Comparison of ENCODE assay signal across 11 mouse cellular contexts in the genomic region with DNA sequence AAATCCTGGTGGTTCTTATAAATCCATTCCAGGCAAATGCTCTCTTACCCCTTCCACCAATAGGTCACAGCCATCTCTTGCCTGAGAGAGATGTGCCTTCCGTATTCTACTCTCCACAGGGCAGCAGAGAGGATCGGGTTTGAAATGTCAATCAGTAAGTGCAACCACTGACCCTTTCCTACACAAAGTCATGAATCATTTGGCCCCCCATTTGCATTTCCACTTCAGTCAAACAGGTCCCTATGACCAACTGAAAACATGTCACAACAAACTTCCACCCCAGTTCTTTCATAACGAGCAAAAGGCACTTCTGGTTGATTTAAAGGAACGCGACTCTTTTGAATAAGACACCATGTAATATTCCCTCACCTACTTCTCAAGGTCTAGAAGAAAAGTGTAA. TPM values are rescaled to one million over a fixed set of nuclear protein-coding genes. Genes with fewer than 3 reads are reported as not detected.
A peak's percentile ranks its signal among the peaks of the same experiment; 100 is the strongest.
DNase-seq lines count a peak whose midpoint lies in the region; ATAC-seq and TF ChIP-seq lines count a peak whose summit lies in the region.
"Had no signal": no experiment of that assay in that cellular context is flagged by ENCODE, and none has a peak within 500 bp of the region (broad histone marks: within the 10 kb centered on the region; RNA-seq: fewer than 3 reads in every experiment).

No protein-coding gene starts in this region.

- TF ChIP-seq POLR2A in kidney, adult 2 months (IDR thresholded peaks at IDR 0.05; ENCODE audit: low read depth, low read length), result no peak
- TF ChIP-seq POLR2A in ES-Bruce4 (IDR thresholded peaks at IDR 0.05; ENCODE audit: insufficient read depth, low read length), result no peak

- H3K36me3 ChIP-seq in kidney, adult 2 months (ENCODE audit: control insufficient read depth, insufficient read depth, low read length), result no peaks in the 10 kb centered on the region; the same call in 1 of the 2 replicates
- H3K36me3 ChIP-seq in ES-Bruce4 (ENCODE audit: control insufficient read depth, insufficient read depth, low read length, poor library complexity, severe bottlenecking), result peaks cover 16% of the 10 kb centered on the region
- peaks cover 20% of the 10 kb centered on the region for H3K36me3 ChIP-seq in embryonic facial prominence, embryonic 13.5 days
- no peaks in the 10 kb centered on the region; the same call in 1 of the 2 replicates for H3K36me3 ChIP-seq in liver, embryonic 14.5 days (replicated peaks; ENCODE audit: control insufficient read depth, insufficient read depth, low read depth)

- WGBS in kidney, adult 2 months, result 36% methylated on average over 5 of the region's 5 CpGs
- 88% methylated on average over 5 of the region's 5 CpGs for WGBS in embryonic facial prominence, embryonic 13.5 days
- 72% methylated on average over 5 of the region's 5 CpGs for WGBS in liver, embryonic 14.5 days (ENCODE audit: insufficient replicate concordance)

- TF ChIP-seq CTCF in kidney, adult 2 months (conservative IDR thresholded peaks at IDR 0.05; ENCODE audit: insufficient read depth, insufficient read length, low read depth, low read length), result no peak
- TF ChIP-seq CTCF in ES-Bruce4 (IDR thresholded peaks at IDR 0.05; ENCODE audit: low read depth, low read length), result no peak
- TF ChIP-seq CTCF in liver, embryonic 14.5 days (IDR thresholded peaks at IDR 0.05; ENCODE audit: low read depth), result no peak

- H3K27ac ChIP-seq in kidney, adult 2 months (ENCODE audit: insufficient read depth, low read depth, low read length), result peak overlapping the region; percentile 75
- H3K27ac ChIP-seq in ES-Bruce4 (ENCODE audit: insufficient read depth, low read length), result no peak overlapping the region
- no peak overlapping the region for H3K27ac ChIP-seq in embryonic facial prominence, embryonic 13.5 days
- no peak overlapping the region for H3K27ac ChIP-seq in liver, embryonic 14.5 days

- H3K9ac ChIP-seq in ES-Bruce4 (ENCODE audit: low read depth, poor library complexity, severe bottlenecking), result peak overlapping the region; percentile 69; the same call in 1 of the 2 replicates
- H3K9ac ChIP-seq in embryonic facial prominence, embryonic 13.5 days, result no peak overlapping the region
- H3K9ac ChIP-seq in liver, embryonic 14.5 days (replicated peaks), result no peak overlapping the region

- H3K4me3 ChIP-seq in kidney, adult 2 months (ENCODE audit: insufficient read depth, low read depth, low read length), result peak overlapping the region; percentile 64
- H3K4me3 ChIP-seq in ES-Bruce4 (ENCODE audit: low read depth, low read length), result no peak overlapping the region
- H3K4me3 ChIP-seq in embryonic facial prominence, embryonic 13.5 days, result peak overlapping the region; percentile 77
- peak overlapping the region; percentile 12 to 86; a peak in 2 of 4 replicates for H3K4me3 ChIP-seq in liver, embryonic 14.5 days (ENCODE audit: insufficient read depth in 1 of 2, low read depth in 2 of 2, low read length in 2 of 2)

- H3K27me3 ChIP-seq in kidney, adult 2 months (replicated peaks; ENCODE audit: control insufficient read depth, insufficient read depth, low read length), result no peaks in the 10 kb centered on the region
- no peaks in the 10 kb centered on the region for H3K27me3 ChIP-seq in ES-Bruce4 (ENCODE audit: control insufficient read depth, insufficient read depth, low read length, poor library complexity, severe bottlenecking)
- no peaks in the 10 kb centered on the region for H3K27me3 ChIP-seq in embryonic facial prominence, embryonic 13.5 days
- no peaks in the 10 kb centered on the region for H3K27me3 ChIP-seq in liver, embryonic 14.5 days (ENCODE audit: control insufficient read depth, insufficient read depth, low read length)

- no peak for DNase-seq in kidney, adult 2 months
- DNase-seq in kidney, adult 18-20 months, result no peak
- DNase-seq in liver, embryonic 14.5 days (ENCODE audit: low read depth in 3 of 3, low spot score in 3 of 3), result no peak
- no peak for DNase-seq in adrenal gland, postnatal 4 days (ENCODE audit: low spot score in 2 of 2)
- no peak for DNase-seq in ovary, postnatal 10 days (ENCODE audit: low spot score)
- no peak for DNase-seq in adipocyte (ENCODE audit: low spot score)
- DNase-seq: right cerebral cortex, postnatal 14 days had no signal

- peaks cover 43% of the 10 kb centered on the region for H3K4me1 ChIP-seq in kidney, adult 2 months (ENCODE audit: control insufficient read depth, insufficient read depth, low read length)
- no peaks in the 10 kb centered on the region for H3K4me1 ChIP-seq in ES-Bruce4 (ENCODE audit: control insufficient read depth, insufficient read depth, low read length)
- H3K4me1 ChIP-seq in embryonic facial prominence, embryonic 13.5 days, result peaks cover 40% of the 10 kb centered on the region
- H3K4me1 ChIP-seq in liver, embryonic 14.5 days (replicated peaks; ENCODE audit: control insufficient read depth in 2 of 2, insufficient read depth in 2 of 2, low read length in 1 of 2), result peaks cover 22 to 30% of the 10 kb centered on the region in 2 experiments

- TF ChIP-seq EP300 in ES-Bruce4 (IDR thresholded peaks at IDR 0.05; ENCODE audit: insufficient read depth, low read depth, low read length), result no peak
- no peak for TF ChIP-seq EP300 in liver, embryonic 14.5 days (IDR thresholded peaks at IDR 0.05; ENCODE audit: low read depth)

- peak overlapping the region; percentile 80 for H3K4me2 ChIP-seq in embryonic facial prominence, embryonic 13.5 days
- H3K4me2 ChIP-seq in liver, embryonic 14.5 days (ENCODE audit: low read depth), result peak overlapping the region; percentile 86

- ATAC-seq in embryonic facial prominence, embryonic 13.5 days (ENCODE audit: insufficient number of reproducible peaks, insufficient read depth, low FRiP score, low TSS enrichment, low read depth), result no peak
- ATAC-seq in liver, embryonic 14.5 days (ENCODE audit: insufficient read depth), result no peak
- ATAC-seq: inflammation-experienced regulatory T-cells, adult 6 months had no signal

- no peaks in the 10 kb centered on the region for H3K9me3 ChIP-seq in ES-Bruce4 (replicated peaks; ENCODE audit: control insufficient read depth, insufficient read depth, low read length, poor library complexity, severe bottlenecking)
- H3K9me3 ChIP-seq in embryonic facial prominence, embryonic 13.5 days, result no peaks in the 10 kb centered on the region
- no peaks in the 10 kb centered on the region for H3K9me3 ChIP-seq in liver, embryonic 14.5 days (ENCODE audit: control insufficient read depth, low read length)

RNA-seq across cellular contexts. Expression of gene Slc25a17, which starts 1.2 kb away (rescaled TPM):
- polyA plus RNA-seq in kidney, adult 2 months (2012; rRNA removed), result 78.3 and 78.6 TPM in 2 replicates
- polyA plus RNA-seq in ES-Bruce4 (2011; ENCODE audit: insufficient read depth, insufficient read length, low read depth, missing spikeins), result 81.8 and 87.7 TPM in 2 replicates
- polyA plus RNA-seq in embryonic facial prominence, embryonic 13.5 days (2015; fragmentation: Nextera tagmentation; extraction: Ambion mirVana), result 128 and 133 TPM in 2 replicates
- polyA plus RNA-seq in liver, embryonic 14.5 days (2012; rRNA removed), result 23.7 and 25.1 TPM in 2 replicates
- 40.0 and 40.2 TPM in 2 replicates for polyA plus RNA-seq in liver, embryonic 14.5 days (2014; fragmentation: Nextera tagmentation; extraction: Ambion mirVana)
- total RNA-seq in adrenal gland, postnatal 4 days (2021), result 10 to 100 TPM; 83.2 to 85.2 TPM

RNA-seq across cellular contexts. Expression of gene St13, which starts 40.5 kb away (rescaled TPM):
- 40.7 and 46.3 TPM in 2 replicates for polyA plus RNA-seq in kidney, adult 2 months (2012; rRNA removed)
- 696 and 796 TPM in 2 replicates for polyA plus RNA-seq in ES-Bruce4 (2011; ENCODE audit: insufficient read depth, insufficient read length, low read depth, missing spikeins)
- polyA plus RNA-seq in embryonic facial prominence, embryonic 13.5 days (2015; fragmentation: Nextera tagmentation; extraction: Ambion mirVana), result 173 and 185 TPM in 2 replicates
- 10.6 and 36.2 TPM in 2 replicates for polyA plus RNA-seq in liver, embryonic 14.5 days (2012; rRNA removed)
- 48.3 and 53.7 TPM in 2 replicates for polyA plus RNA-seq in liver, embryonic 14.5 days (2014; fragmentation: Nextera tagmentation; extraction: Ambion mirVana)
- 100 to 1,000 TPM; 157 to 177 TPM for total RNA-seq in adrenal gland, postnatal 4 days (2021)

RNA-seq across cellular contexts. Expression of gene Xpnpep3, which starts 40.5 kb away (rescaled TPM):
- polyA plus RNA-seq in kidney, adult 2 months (2012; rRNA removed), result 9.6 and 10.7 TPM in 2 replicates
- 21.0 and 26.7 TPM in 2 replicates for polyA plus RNA-seq in ES-Bruce4 (2011; ENCODE audit: insufficient read depth, insufficient read length, low read depth, missing spikeins)
- polyA plus RNA-seq in embryonic facial prominence, embryonic 13.5 days (2015; fragmentation: Nextera tagmentation; extraction: Ambion mirVana), result 10.0 and 13.5 TPM in 2 replicates
- polyA plus RNA-seq in liver, embryonic 14.5 days (2012; rRNA removed), result 2.7 and 3.2 TPM in 2 replicates
- polyA plus RNA-seq in liver, embryonic 14.5 days (2014; fragmentation: Nextera tagmentation; extraction: Ambion mirVana), result 2.8 and 3.0 TPM in 2 replicates
- 10 to 100 TPM; 22.7 to 24.4 TPM for total RNA-seq in adrenal gland, postnatal 4 days (2021)

RNA-seq across cellular contexts. Expression of gene Dnajb7, which starts 48.7 kb away (rescaled TPM):
- 0.06 TPM in 1 of 2 replicates, not detected in the other for polyA plus RNA-seq in kidney, adult 2 months (2012; rRNA removed)
- polyA plus RNA-seq in ES-Bruce4 (2011; ENCODE audit: insufficient read depth, insufficient read length, low read depth, missing spikeins), result not detected in 2 replicates
- polyA plus RNA-seq in embryonic facial prominence, embryonic 13.5 days (2015; fragmentation: Nextera tagmentation; extraction: Ambion mirVana), result 2.5 and 3.5 TPM in 2 replicates
- polyA plus RNA-seq in liver, embryonic 14.5 days (2012; rRNA removed), result not detected in 2 replicates
- polyA plus RNA-seq in liver, embryonic 14.5 days (2014; fragmentation: Nextera tagmentation; extraction: Ambion mirVana), result 0.18 and 0.27 TPM in 2 replicates
- under 1 TPM in 1 of 2 experiments, not detected in 1; 0.31 TPM for total RNA-seq in adrenal gland, postnatal 4 days (2021)
- total RNA-seq: megakaryocyte progenitor cell, adult 5-6 weeks had no signal
